Mouse (Mus musculus) spleen, adult 2 months (tissue): Measurements from ENCODE around the gene Znrf4.

Source experiments
- CTCF ChIP-seq: fragments of 200-500 bp; IDR thresholded peaks from 2 replicates; pipeline ENCODE4 v1.5.1; 2011; ENCODE audit warnings: mild to moderate bottlenecking, inconsistent platforms; ENCODE audit not compliant: insufficient read depth, insufficient read length, insufficient replicate concordance; ENCODE audit errors: extremely low read depth
- POLR2A ChIP-seq: fragments of 200-500 bp; IDR thresholded peaks from 2 replicates; pipeline ENCODE4 v1.6.1; 2011; ENCODE audit warnings: low read depth, low read length, inconsistent platforms

- no peak for TF ChIP-seq CTCF
- no peak for TF ChIP-seq POLR2A
Measured at GRCm38 (mm10) chr17:56514916-56515315, 2.7 kb upstream of the Znrf4 start.
